Mouse (Mus musculus) layer of hippocampus, postnatal 14 days (tissue): ENCODE results near the gene Tacr2. TPM values are rescaled to one million over a fixed set of nuclear protein-coding genes. Genes with fewer than 3 reads are reported as not detected.

Experiments used
- DNase-seq, 2 experiments: peaks; one replicate each; pipeline ENCODE4 v3.0.0; 2021 to 2022; ENCODE audit warnings: low spot score in 2 of 2, mixed read lengths in 1 of 2
- total RNA-seq, 2 experiments: library from RNA; stranded (reverse); gene quantifications; 2 replicates each; pipeline ENCODE4 v1.2.3; 2021

Gene Tacr2
- total RNA-seq, 2 experiments from 2014 or later, result 0.18 to 0.33 TPM

- DNase-seq, result no peak
Observed at GRCm38 (mm10) chr10:62238688-62239087, 13.6 kb upstream of the Tacr2 start.

- DNase-seq, result no peak
Observed at GRCm38 (mm10) chr10:62239270-62239669, 13.0 kb upstream of the Tacr2 start.

DNA sequence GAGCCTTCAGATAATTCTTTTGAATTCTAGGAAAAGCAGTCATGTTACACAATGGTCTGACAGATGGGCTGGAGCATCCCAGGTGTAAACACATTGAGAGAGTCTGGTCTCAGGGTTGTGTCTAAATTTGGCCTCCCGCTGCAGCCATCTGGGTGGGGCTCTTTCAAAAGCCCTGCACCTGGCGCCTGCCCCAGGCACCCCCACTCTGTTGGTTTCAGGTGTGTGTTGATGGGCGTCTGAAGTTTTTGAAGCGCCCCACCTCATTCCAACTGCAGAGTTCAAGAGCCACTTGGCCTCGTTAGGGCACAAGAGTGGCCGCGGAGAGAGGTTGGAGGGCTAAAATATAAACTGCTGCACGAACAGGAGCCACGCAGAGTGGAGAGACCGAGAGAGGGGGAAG lies 9.9 kb upstream of the Tacr2 start:
- no peak for DNase-seq

DNA sequence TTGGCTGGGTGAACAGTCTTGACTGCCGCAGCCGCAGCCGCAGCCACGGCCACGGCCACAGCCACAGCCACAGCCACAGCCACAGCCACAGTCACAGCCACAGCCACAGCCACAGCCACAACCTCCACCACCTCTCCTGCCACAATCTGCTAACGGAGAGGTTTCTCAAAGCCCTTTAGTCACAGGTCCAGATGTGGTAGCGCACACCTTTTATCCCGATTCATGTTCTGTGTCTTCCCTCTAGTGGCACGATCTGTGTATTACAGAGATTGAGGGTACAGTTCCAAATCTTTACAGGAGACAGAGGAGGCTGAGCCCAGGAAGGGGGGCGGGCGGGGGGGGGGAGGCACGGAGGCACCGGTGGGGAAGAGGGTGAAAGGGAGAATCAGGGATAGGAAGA lies 9.3 kb upstream of the Tacr2 start:
- DNase-seq, result peak in 1 of 2 experiments; percentile 58

GRCm38 (mm10) chr10:62244067-62244466 lies 8.2 kb upstream of the Tacr2 start:
- no peak for DNase-seq

GRCm38 (mm10) chr10:62247156-62247555 lies 5.1 kb upstream of the Tacr2 start:
- DNase-seq, result no peak

DNA sequence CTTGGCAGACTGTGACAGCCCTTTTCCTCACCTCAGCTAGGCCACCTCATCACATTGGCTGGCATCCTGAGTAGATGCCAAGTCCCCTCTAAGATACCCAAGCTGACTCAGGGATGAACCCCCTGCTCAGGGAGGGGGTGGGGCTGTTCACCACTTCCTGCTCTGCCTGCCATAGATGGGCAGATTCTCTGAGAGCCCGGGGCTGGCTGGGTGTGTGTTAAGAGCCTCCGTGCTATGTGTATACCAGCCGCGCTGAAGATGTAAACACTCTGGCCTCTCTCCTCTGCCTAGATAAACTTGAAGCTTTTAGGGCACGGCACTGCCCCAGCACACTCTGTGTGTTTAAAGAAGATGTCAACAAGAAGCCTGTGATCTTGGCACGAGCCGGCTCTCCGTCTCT lies 4.4 kb upstream of the Tacr2 start:
- no peak for DNase-seq

DNA sequence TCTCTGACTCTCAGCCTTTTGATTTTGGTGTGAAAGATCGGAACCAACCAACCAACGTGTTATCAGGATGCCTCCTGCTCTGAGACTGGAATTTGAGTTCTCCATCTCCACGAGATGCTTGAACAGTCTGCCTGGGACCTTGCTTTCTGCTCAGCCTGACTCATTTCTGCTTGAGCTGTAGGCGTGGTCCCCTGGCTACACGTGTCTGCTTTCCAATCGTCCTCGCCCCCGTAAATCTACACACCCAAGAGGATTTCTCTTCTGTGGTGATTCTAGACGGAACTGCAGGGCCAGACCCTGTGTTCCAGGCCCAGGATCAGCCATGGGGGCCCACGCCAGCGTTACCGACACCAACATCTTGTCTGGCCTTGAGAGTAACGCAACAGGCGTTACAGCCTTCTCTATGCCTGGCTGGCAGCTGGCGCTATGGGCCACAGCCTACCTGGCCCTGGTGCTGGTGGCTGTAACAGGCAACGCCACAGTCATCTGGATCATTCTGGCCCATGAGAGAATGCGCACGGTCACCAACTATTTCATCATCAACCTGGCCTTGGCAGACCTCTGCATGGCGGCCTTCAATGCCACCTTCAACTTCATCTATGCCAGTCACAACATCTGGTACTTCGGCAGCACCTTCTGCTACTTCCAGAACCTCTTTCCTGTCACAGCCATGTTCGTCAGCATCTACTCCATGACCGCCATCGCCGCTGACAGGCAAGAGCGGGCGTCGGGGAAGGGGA lies 428 bp downstream of the Tacr2 start:
- no peak for DNase-seq

- no peak for DNase-seq
Observed at GRCm38 (mm10) chr10:62258298-62258697, 6.1 kb downstream of the Tacr2 start.

GRCm38 (mm10) chr10:62261115-62261886 lies 9.1 kb downstream of the Tacr2 start:
- DNase-seq, result peak; percentile 26 to 69

- no peak for DNase-seq
Observed at GRCm38 (mm10) chr10:62264299-62264698, 12.1 kb downstream of the Tacr2 start.

- DNase-seq, result no peak
Observed at GRCm38 (mm10) chr10:62269278-62269677, 17.0 kb downstream of the Tacr2 start.

- DNase-seq, result peak; percentile 72 to 83
Observed at GRCm38 (mm10) chr10:62275235-62275634, 23.0 kb downstream of the Tacr2 start.

DNA sequence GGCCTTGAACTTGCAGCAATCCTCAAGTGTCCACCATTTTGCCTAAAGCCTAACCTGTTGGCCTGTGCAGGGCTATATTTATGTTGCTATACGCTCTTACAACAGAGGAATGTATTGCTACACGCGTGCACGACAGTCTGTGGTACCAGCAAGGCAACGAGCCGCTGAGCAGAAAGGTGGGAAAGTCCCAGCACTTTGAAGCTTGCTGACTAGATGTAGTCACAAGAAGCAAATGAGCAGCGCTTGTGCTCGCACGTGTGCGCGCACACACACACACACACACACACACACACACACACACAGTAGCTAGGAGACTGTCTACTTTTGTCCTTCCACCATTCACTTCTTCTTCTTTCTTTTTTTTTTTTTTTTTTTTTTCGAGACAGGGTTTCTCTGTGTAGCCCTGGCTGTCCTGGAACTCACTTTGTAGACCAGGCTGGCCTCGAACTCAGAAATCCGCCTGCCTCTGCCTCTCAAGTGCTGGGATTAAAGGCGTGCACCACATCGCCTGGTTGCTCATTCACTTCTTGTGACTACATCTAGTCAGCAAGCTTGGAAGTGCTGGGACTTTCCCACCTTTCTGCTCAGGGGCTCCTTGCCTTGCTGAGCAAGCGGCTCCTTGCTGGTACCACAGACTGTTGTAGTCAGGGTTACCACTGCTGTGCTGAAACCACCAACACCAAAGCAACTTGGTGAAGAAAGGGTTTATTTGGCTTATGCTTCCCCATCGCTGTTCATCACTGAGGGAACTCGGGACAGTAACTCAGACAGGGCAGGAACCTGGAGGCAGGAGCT lies 25.5 kb downstream of the Tacr2 start:
- no peak for DNase-seq

DNA sequence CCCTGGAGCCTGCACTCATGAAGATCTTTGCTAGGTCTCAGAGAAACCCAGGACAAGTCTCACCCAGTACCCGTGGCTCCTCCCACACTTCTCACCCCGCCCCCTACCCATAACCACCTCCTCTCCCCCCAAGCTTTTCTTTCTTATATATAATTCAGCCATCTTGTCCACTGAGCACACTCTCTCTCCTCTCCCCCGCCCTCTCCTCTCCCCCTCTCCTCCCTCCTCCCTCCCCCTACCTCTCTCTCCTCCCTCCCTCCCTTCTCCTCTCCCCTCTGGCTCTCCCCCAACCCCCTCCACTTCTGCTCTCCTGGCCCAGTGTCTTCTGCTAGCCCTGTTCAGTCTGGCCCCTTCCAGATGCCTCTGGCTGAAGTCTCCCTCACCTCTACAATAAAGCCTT lies 26.8 kb downstream of the Tacr2 start:
- no peak for DNase-seq

DNA sequence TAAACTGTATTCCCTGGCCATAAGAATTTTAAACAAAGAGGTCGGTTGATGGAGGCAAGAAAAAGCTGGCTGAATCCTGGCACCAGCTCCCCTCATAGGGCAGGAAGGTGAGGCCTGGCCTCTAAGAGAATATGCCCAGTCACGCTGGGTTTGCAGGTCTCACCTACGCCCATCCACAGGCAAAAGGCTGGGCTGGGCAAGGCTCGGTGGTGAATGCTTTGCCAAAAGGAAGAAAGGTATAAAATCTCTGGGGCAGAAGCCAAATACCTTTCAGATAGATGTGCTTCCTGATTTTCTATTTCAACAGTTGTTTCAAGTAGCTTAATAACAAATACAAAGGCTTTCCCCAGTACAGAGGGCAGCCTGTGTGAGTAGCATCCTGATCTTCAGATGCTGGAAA lies 27.4 kb downstream of the Tacr2 start:
- no peak for DNase-seq

- DNase-seq, result no peak
Observed at GRCm38 (mm10) chr10:62282782-62283181, 30.5 kb downstream of the Tacr2 start.

GRCm38 (mm10) chr10:62283206-62283792 lies 31.1 kb downstream of the Tacr2 start:
- no peak for DNase-seq

GRCm38 (mm10) chr10:62287460-62288124 lies 35.4 kb downstream of the Tacr2 start:
- no peak for DNase-seq

GRCm38 (mm10) chr10:62294112-62294511 lies 41.9 kb downstream of the Tacr2 start:
- peak; percentile 45 to 72 for DNase-seq
